Mouse (Mus musculus) brain, embryonic 14.5 days (tissue): ENCODE data around the gene Rbbp9.

Experiments used
- CTCF ChIP-seq: fragments of 200-500 bp; IDR thresholded peaks from 2 replicates; pipeline ENCODE4 v1.5.1; 2012; ENCODE audit warnings: inconsistent platforms, mild to moderate bottlenecking, moderate library complexity, borderline replicate concordance; ENCODE audit not compliant: insufficient read depth, insufficient read length; ENCODE audit errors: extremely low read depth
- POLR2A ChIP-seq: fragments of 200-500 bp; IDR thresholded peaks from 2 replicates; pipeline ENCODE4 v1.6.1; 2012; ENCODE audit warnings: mild to moderate bottlenecking, inconsistent platforms, borderline replicate concordance; ENCODE audit not compliant: poor library complexity, insufficient read depth, insufficient read length, severe bottlenecking; ENCODE audit errors: extremely low read depth

GRCm38 (mm10) chr2:144537123-144537522 lies 13.5 kb downstream of the Rbbp9 start:
- no peak for TF ChIP-seq POLR2A
- TF ChIP-seq CTCF, result no peak
